Mouse (Mus musculus) C2C12 (cell line): ENCODE results near the gene Stk39.

ENCODE experiments used
- CEBPB ChIP-seq: IDR thresholded peaks from one replicate; pipeline ENCODE4 v1.6.1; 2011; ENCODE audit warnings: low read depth, mild to moderate bottlenecking, control low read depth, moderate library complexity
- CTCF ChIP-seq: IDR thresholded peaks from one replicate; pipeline ENCODE4 v1.5.1; 2011; ENCODE audit not compliant: control insufficient read depth, insufficient read depth, insufficient read length
- MYOD1 ChIP-seq: IDR thresholded peaks from one replicate; pipeline ENCODE4 v1.6.1; 2011; ENCODE audit warnings: low read depth; ENCODE audit not compliant: control insufficient read depth, insufficient read length
- MYOG ChIP-seq: IDR thresholded peaks from one replicate; pipeline ENCODE4 v1.6.1; 2011; ENCODE audit not compliant: control insufficient read depth, insufficient read length; ENCODE audit errors: extremely low read depth
- USF1 ChIP-seq: IDR thresholded peaks from one replicate; pipeline ENCODE4 v1.6.1; 2011; ENCODE audit warnings: low read depth, mild to moderate bottlenecking, control low read depth, moderate library complexity

DNA sequence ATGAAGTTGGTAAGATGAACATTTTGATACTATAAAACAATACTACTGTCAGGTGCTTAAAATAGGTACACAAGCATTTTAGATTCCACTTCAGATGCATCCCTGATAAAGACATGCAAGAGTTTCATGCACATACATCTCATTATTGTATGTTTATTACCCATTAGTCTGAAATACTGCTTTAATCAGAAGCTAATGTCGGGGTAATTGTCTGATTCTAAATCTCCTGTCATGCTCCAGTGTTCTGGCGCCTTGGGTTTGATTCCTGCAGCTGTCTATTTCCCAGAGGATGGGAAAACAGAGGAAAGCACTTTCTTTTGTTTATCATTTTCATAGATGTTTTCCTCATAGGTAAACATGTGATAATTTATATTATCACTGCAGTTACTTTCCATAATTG, 31.1 kb upstream of the Stk39 start:
- TF ChIP-seq USF1 (no peak), CTCF (no peak), CEBPB (no peak), MYOG (no peak), MYOD1 (no peak)
